Mouse (Mus musculus): Measurements from ENCODE around the gene Ms4a6d.

GRCm38 (mm10) chr19:11624800-11625199 lies 20.2 kb upstream of the Ms4a6d start:
- TF ChIP-seq USF1 (IDR thresholded peaks at IDR 0.05; ENCODE audit: low read depth) = no peak
- TF ChIP-seq CEBPB (IDR thresholded peaks at IDR 0.05; ENCODE audit: low read depth) = no peak
- no peak for TF ChIP-seq CTCF (IDR thresholded peaks at IDR 0.05; ENCODE audit: control insufficient read depth, insufficient read depth, insufficient read length)
- no peak for TF ChIP-seq MAX (IDR thresholded peaks at IDR 0.05)
- no peak for TF ChIP-seq MYOG (IDR thresholded peaks at IDR 0.05; ENCODE audit: control insufficient read depth, extremely low read depth, insufficient read length)
